Comparison of ENCODE assay signal across 11 mouse cellular contexts in genomic region chr2:43805960-43806744, GRCm38 (mm10). TPM values are rescaled to one million over a fixed set of nuclear protein-coding genes. Genes with fewer than 3 reads are reported as not detected.
A peak's percentile ranks its signal among the peaks of the same experiment; 100 is the strongest.
DNase-seq lines count a peak whose midpoint lies in the region; ATAC-seq lines count a peak whose summit lies in the region.
"Had no signal": no experiment of that assay in that cellular context is flagged by ENCODE, and none has a peak within 500 bp of the region (broad histone marks: within the 10 kb centered on the region; RNA-seq: fewer than 3 reads in every experiment).

No protein-coding gene starts in this region.

- H3K27me3 ChIP-seq in kidney, embryonic 15.5 days: no peaks in the 10 kb centered on the region
- H3K27me3 ChIP-seq: stomach, embryonic 15.5 days had no signal

- WGBS in kidney, embryonic 15.5 days: 36% methylated on average over 4 of the region's 4 CpGs

- H3K9ac ChIP-seq in kidney, embryonic 15.5 days: no peak overlapping the region
- H3K9ac ChIP-seq: hindbrain, embryonic 14.5 days; stomach, embryonic 15.5 days had no signal

- H3K4me3 ChIP-seq in kidney, embryonic 15.5 days (replicated peaks): no peak overlapping the region
- H3K4me3 ChIP-seq: stomach, embryonic 15.5 days had no signal

- peak; percentile 60 to 73 for DNase-seq in cerebellum, postnatal 10 days
- no peak for DNase-seq in cerebellum, adult 9-11 months
- peak; percentile 36 for DNase-seq in 3T3-L1 (ENCODE audit: low read depth, low spot score)
- DNase-seq in fibroblast of lung, adult 2 months (ENCODE audit: low read depth): peak; percentile 27
- DNase-seq in layer of hippocampus, adult 9-10 months (ENCODE audit: low spot score): no peak
- DNase-seq in spleen, postnatal 10 days (ENCODE audit: low spot score in 2 of 2): no peak
- DNase-seq in layer of hippocampus, postnatal 10 days (ENCODE audit: low spot score in 2 of 2): no peak
- DNase-seq: midbrain, embryonic 14.5 days had no signal

- no peaks in the 10 kb centered on the region for H3K9me3 ChIP-seq in kidney, embryonic 15.5 days (replicated peaks)
- H3K9me3 ChIP-seq: stomach, embryonic 15.5 days had no signal

- peak; percentile 97 for ATAC-seq in kidney, embryonic 15.5 days (replicated peaks; ENCODE audit: low FRiP score)

- no peak overlapping the region for H3K4me2 ChIP-seq in kidney, embryonic 15.5 days
- H3K4me2 ChIP-seq: hindbrain, embryonic 14.5 days; stomach, embryonic 15.5 days had no signal

- H3K4me1 ChIP-seq in kidney, embryonic 15.5 days: no peaks in the 10 kb centered on the region
- H3K4me1 ChIP-seq: stomach, embryonic 15.5 days had no signal

- H3K27ac ChIP-seq in kidney, embryonic 15.5 days: no peak overlapping the region
- H3K27ac ChIP-seq: hindbrain, embryonic 14.5 days; stomach, embryonic 15.5 days had no signal

- no peaks in the 10 kb centered on the region for H3K36me3 ChIP-seq in kidney, embryonic 15.5 days
- H3K36me3 ChIP-seq: stomach, embryonic 15.5 days had no signal

RNA-seq across cellular contexts. Expression of gene Arhgap15, which starts 57.5 kb away (rescaled TPM):
- 0.89 and 1.1 TPM in 2 replicates for polyA plus RNA-seq in kidney, embryonic 15.5 days (2015; fragmentation: Nextera tagmentation; extraction: Ambion mirVana)
- 1 to 10 TPM; 6.7 to 8.0 TPM for total RNA-seq in layer of hippocampus, postnatal 10 days (2021)

Comparison
In these comparisons a context has a peak if more than half of its experiments do, and no peak if none do; other contexts are left out.
1. DNase-seq: peak in cerebellum, postnatal 10 days (2 of 2), 3T3-L1 (single experiment) and fibroblast of lung, adult 2 months (single experiment); none in cerebellum, adult 9-11 months (single experiment), layer of hippocampus, adult 9-10 months (single experiment), spleen, postnatal 10 days (0 of 2) and layer of hippocampus, postnatal 10 days (0 of 2).